Mouse (Mus musculus) adrenal gland (tissue): Measurements from ENCODE around the gene Hspb1.

Experiments
- intact Hi-C: fragments of 180-260 bp; cut with DNase I; formaldehyde crosslinking; loops from one replicate; pipeline ENCODE4 v1.15.1; 2025

Gene Hspb1

GRCm38 (mm10) chr5:135879449-135880158 lies 8.1 kb upstream of the Hspb1 start:
- intact Hi-C loops: loop anchor here (5.0 kb wide), 1 partner anchor 183 kb away; no protein-coding TSS in a partner anchor

- intact Hi-C loops: no loop called here
Observed at GRCm38 (mm10) chr5:135884641-135885040, 3.1 kb upstream of the Hspb1 start.

GRCm38 (mm10) chr5:135888405-135889215 lies 891 bp downstream of the Hspb1 start:
- intact Hi-C loops: no loop called here

- intact Hi-C loops: no loop called here
Observed at GRCm38 (mm10) chr5:135890323-135890722, 2.6 kb downstream of the Hspb1 start.

GRCm38 (mm10) chr5:135890920-135891319 lies 3.2 kb downstream of the Hspb1 start:
- intact Hi-C loops: no loop called here

GRCm38 (mm10) chr5:135892589-135893351 lies 5.1 kb downstream of the Hspb1 start:
- intact Hi-C loops: no loop called here

- intact Hi-C loops: loop anchor here (5.0 kb wide), 1 partner anchor 167 kb away; no protein-coding TSS in a partner anchor
Observed at GRCm38 (mm10) chr5:135894958-135895357, 7.2 kb downstream of the Hspb1 start.

- intact Hi-C loops: loop anchor here (5.0 kb wide), 1 partner anchor 164 kb away; no protein-coding TSS in a partner anchor
Observed at GRCm38 (mm10) chr5:135898028-135898427, 10.3 kb downstream of the Hspb1 start.

GRCm38 (mm10) chr5:135898995-135899394 lies 11.3 kb downstream of the Hspb1 start:
- intact Hi-C loops: loop anchor here (5.0 kb wide), 1 partner anchor 163 kb away; no protein-coding TSS in a partner anchor

- intact Hi-C loops: loop anchor here (5.0 kb wide), 2 partner anchors 67 to 162 kb away; no protein-coding TSS in a partner anchor
Observed at GRCm38 (mm10) chr5:135899833-135900232, 12.1 kb downstream of the Hspb1 start.

GRCm38 (mm10) chr5:135900701-135901100 lies 13.0 kb downstream of the Hspb1 start:
- intact Hi-C loops: loop anchor here (5.0 kb wide), 1 partner anchor 67 kb away; no protein-coding TSS in a partner anchor

- intact Hi-C loops: loop anchor here (5.0 kb wide), 1 partner anchor 66 kb away; no protein-coding TSS in a partner anchor
Observed at GRCm38 (mm10) chr5:135901354-135902095, 13.8 kb downstream of the Hspb1 start.

GRCm38 (mm10) chr5:135903058-135903457 lies 15.3 kb downstream of the Hspb1 start:
- intact Hi-C loops: loop anchor here (5.0 kb wide), 1 partner anchor 64 kb away; no protein-coding TSS in a partner anchor

GRCm38 (mm10) chr5:135903551-135904151 lies 15.9 kb downstream of the Hspb1 start:
- intact Hi-C loops: loop anchor here (2.0 to 5.0 kb wide), 2 partner anchors 31 to 64 kb away; partner anchors contain the start of gene Ywhag

- intact Hi-C loops: loop anchor here (2.0 to 5.0 kb wide), 2 partner anchors 31 to 63 kb away; partner anchors contain the start of gene Ywhag
Observed at GRCm38 (mm10) chr5:135904259-135904658, 16.5 kb downstream of the Hspb1 start.

GRCm38 (mm10) chr5:135905320-135906225 lies 17.9 kb downstream of the Hspb1 start:
- intact Hi-C loops: loop anchor here (2.0 kb wide), 1 partner anchor 29 kb away; the partner anchor contains the start of gene Ywhag

GRCm38 (mm10) chr5:135906846-135907245 lies 19.1 kb downstream of the Hspb1 start:
- intact Hi-C loops: no loop called here

- intact Hi-C loops: no loop called here
Observed at GRCm38 (mm10) chr5:135907256-135907655, 19.5 kb downstream of the Hspb1 start.

- intact Hi-C loops: no loop called here
Observed at GRCm38 (mm10) chr5:135908185-135908584, 20.5 kb downstream of the Hspb1 start.
